Mouse (Mus musculus): ENCODE measurements around the gene 4930402H24Rik. TPM values are rescaled to one million over a fixed set of nuclear protein-coding genes. Genes with fewer than 3 reads are reported as not detected.

The 4930402H24Rik gene
- polyA plus RNA-seq, 1 experiment from 2014 or later, result 28.2 TPM

GRCm38 (mm10) chr2:130656536-130656935 is 249.7 kb downstream of the 4930402H24Rik start:
- Histone ChIP-seq H3K27ac (ENCODE audit: low read depth) (no peak overlapping the region), H3K4me2 (no peak overlapping the region), H3K4me1 (ENCODE audit: insufficient read depth) (no peaks in the 10 kb centered on the region), H3K36me3 (ENCODE audit: insufficient read depth) (peaks cover 80% of the 10 kb centered on the region), H3K9ac (no peak overlapping the region), H3K27me3 (ENCODE audit: insufficient read depth, low read length) (no peaks in the 10 kb centered on the region), H3K4me3 (ENCODE audit: low read depth, low read length) (no peak overlapping the region), H3K9me3 (ENCODE audit: low read depth, low read length) (no peaks in the 10 kb centered on the region)
- DNase-seq (no peak), ATAC-seq (ENCODE audit: insufficient read depth) (no peak)
- no peak for TF ChIP-seq CTCF (IDR thresholded peaks at IDR 0.05; ENCODE audit: low read depth)
- WGBS, result 92% methylated on average over 9 of the region's 9 CpGs

Other genes starting within 250 kb of the 4930402H24Rik start
- gene Ddrgk1, start 241.7 kb downstream of the 4930402H24Rik start, polyA plus RNA-seq (2014; fragmentation: Nextera tagmentation; extraction: Ambion mirVana), result 52.0 and 55.6 TPM in 2 replicates
- 108 and 111 TPM in 2 replicates for gene Itpa, start 238.8 kb downstream of the 4930402H24Rik start, polyA plus RNA-seq (2014; fragmentation: Nextera tagmentation; extraction: Ambion mirVana)
- 0.68 and 0.78 TPM in 2 replicates for gene Slc4a11, start 208.9 kb downstream of the 4930402H24Rik start, polyA plus RNA-seq (2014; fragmentation: Nextera tagmentation; extraction: Ambion mirVana)
- 9.1 and 10.2 TPM in 2 replicates for gene Atrn, start 89 bp upstream of the 4930402H24Rik start, polyA plus RNA-seq (2014; fragmentation: Nextera tagmentation; extraction: Ambion mirVana)
- 13.5 and 16.3 TPM in 2 replicates for gene Gfra4, start 136.7 kb upstream of the 4930402H24Rik start, polyA plus RNA-seq (2014; fragmentation: Nextera tagmentation; extraction: Ambion mirVana)
- gene Adam33, start 157.4 kb upstream of the 4930402H24Rik start, polyA plus RNA-seq (2014; fragmentation: Nextera tagmentation; extraction: Ambion mirVana), result 1.9 and 4.1 TPM in 2 replicates
- 0.23 and 0.34 TPM in 2 replicates for gene Siglec1, start 180.4 kb upstream of the 4930402H24Rik start, polyA plus RNA-seq (2014; fragmentation: Nextera tagmentation; extraction: Ambion mirVana)
- gene Hspa12b, start 220.9 kb upstream of the 4930402H24Rik start, polyA plus RNA-seq (2014; fragmentation: Nextera tagmentation; extraction: Ambion mirVana), result 8.8 and 10.0 TPM in 2 replicates
- gene Gm11037, start 227.1 kb upstream of the 4930402H24Rik start, polyA plus RNA-seq (2014; fragmentation: Nextera tagmentation; extraction: Ambion mirVana), result not detected in 2 replicates